Mouse (Mus musculus) embryonic facial prominence, embryonic 12.5 days (tissue): ENCODE results near the gene Tle2. TPM values are rescaled to one million over a fixed set of nuclear protein-coding genes. Genes with fewer than 3 reads are reported as not detected.

Experiments used
- ATAC-seq: fragments of 200-750 bp; cut with Nextera tagmentation; 2 replicates; pipeline ENCODE4 v1.8.0; 2017; ENCODE audit not compliant: insufficient number of reproducible peaks, insufficient read depth, low FRiP score, low TSS enrichment
- H3K27ac ChIP-seq: fragments of 300-500 bp; sonication (generic); 2 replicates; pipeline ENCODE4 v1.5.1; 2016; ENCODE audit warnings: mild to moderate bottlenecking
- H3K27me3 ChIP-seq: fragments of 300-500 bp; sonication (generic); 2 replicates; pipeline ENCODE4 v1.6.1; 2016; ENCODE audit warnings: mild to moderate bottlenecking, moderate library complexity
- H3K36me3 ChIP-seq: fragments of 300-500 bp; sonication (generic); 2 replicates; pipeline ENCODE4 v1.6.1; 2016; ENCODE audit warnings: mild to moderate bottlenecking
- H3K4me1 ChIP-seq: fragments of 300-500 bp; sonication (generic); 2 replicates; pipeline ENCODE4 v1.6.1; 2016
- H3K4me2 ChIP-seq: fragments of 300-500 bp; sonication (generic); replicated peaks from 2 replicates; pipeline ENCODE4 v1.6.1; 2016; ENCODE audit warnings: mild to moderate bottlenecking, moderate library complexity
- H3K4me3 ChIP-seq: fragments of 300-500 bp; sonication (generic); 2 replicates; pipeline ENCODE4 v1.5.1; 2016; ENCODE audit warnings: mild to moderate bottlenecking
- H3K9ac ChIP-seq: fragments of 300-500 bp; sonication (generic); 2 replicates; pipeline ENCODE4 v1.6.1; 2016; ENCODE audit warnings: mild to moderate bottlenecking, moderate library complexity
- H3K9me3 ChIP-seq: fragments of 300-500 bp; sonication (generic); 2 replicates; pipeline ENCODE4 v1.6.1; 2016; ENCODE audit warnings: mild to moderate bottlenecking, moderate library complexity
- WGBS: fragments of 180-500 bp; shearing (Covaris S2); methylation state at CpG from one replicate; pipeline ENCODE4 v1.1.7; 2016; 5-methylcytosine and 5-hydroxymethylcytosine counted together
- polyA plus RNA-seq: library from polyadenylated mRNA; unstranded; fragments of >200 nt; fragmentation: Nextera tagmentation; extraction: Ambion mirVana; gene quantifications from 2 replicates; pipeline ENCODE4 v1.2.1, GENCODE M21; 2016

The Tle2 gene
- polyA plus RNA-seq, 1 experiment from 2014 or later = 59.2 TPM

GRCm38 (mm10) chr10:81557491-81557890 lies 16.9 kb upstream of the Tle2 start:
- no peak for ATAC-seq
- Histone ChIP-seq H3K4me1 (peaks cover 21% of the 10 kb centered on the region), H3K9ac (no peak overlapping the region), H3K36me3 (peaks cover 7% of the 10 kb centered on the region), H3K4me3 (no peak overlapping the region), H3K9me3 (no peaks in the 10 kb centered on the region), H3K4me2 (no peak overlapping the region), H3K27ac (no peak overlapping the region), H3K27me3 (no peaks in the 10 kb centered on the region)
- 31% methylated on average over 1 of the region's 1 CpGs for WGBS

GRCm38 (mm10) chr10:81559163-81559626 lies 15.2 kb upstream of the Tle2 start, which contains the start of gene Aes:
TSS of gene Aes (plus strand) at chr10:81559488.
- no peaks in the 10 kb centered on the region for H3K27me3 ChIP-seq
- WGBS = under 1% methylated on average over 26 of the region's 53 CpGs
- H3K27ac ChIP-seq = peak within 1 kb of the TSS; percentile 93
- 0 out of 2 replicates have a peak, but pooled peaks have one; percentile 12 for ATAC-seq
- peak within 1 kb of the TSS; percentile 96 for H3K4me3 ChIP-seq
- no peaks in the 10 kb centered on the region for H3K9me3 ChIP-seq
- H3K4me2 ChIP-seq = peak within 1 kb of the TSS; percentile 91
- H3K4me1 ChIP-seq = peaks cover 39% of the 10 kb centered on the region
- peaks cover 12% of the 10 kb centered on the region for H3K36me3 ChIP-seq
- H3K9ac ChIP-seq = peak within 1 kb of the TSS; percentile 98

GRCm38 (mm10) chr10:81559627-81560539 lies 14.5 kb upstream of the Tle2 start:
- no peak for ATAC-seq
- Histone ChIP-seq H3K9ac (peak overlapping the region; percentile 98), H3K4me3 (peak overlapping the region; percentile 96), H3K4me2 (peak overlapping the region; percentile 91), H3K27ac (peak overlapping the region; percentile 93), H3K36me3 (peaks cover 15% of the 10 kb centered on the region), H3K4me1 (peaks cover 45% of the 10 kb centered on the region), H3K9me3 (no peaks in the 10 kb centered on the region), H3K27me3 (no peaks in the 10 kb centered on the region)
- WGBS = 1% methylated on average over 32 of the region's 36 CpGs

GRCm38 (mm10) chr10:81560719-81561459 lies 13.5 kb upstream of the Tle2 start:
- no peaks in the 10 kb centered on the region for H3K27me3 ChIP-seq
- H3K4me2 ChIP-seq = peak overlapping the region; percentile 91
- H3K4me3 ChIP-seq = peak overlapping the region; percentile 96
- peak overlapping the region; percentile 98 for H3K9ac ChIP-seq
- ATAC-seq = no peak
- 11% methylated on average over 16 of the region's 16 CpGs for WGBS
- H3K9me3 ChIP-seq = no peaks in the 10 kb centered on the region
- H3K27ac ChIP-seq = peak overlapping the region; percentile 93
- H3K36me3 ChIP-seq = peaks cover 25% of the 10 kb centered on the region
- H3K4me1 ChIP-seq = peaks cover 54% of the 10 kb centered on the region

GRCm38 (mm10) chr10:81562411-81562810 lies 11.9 kb upstream of the Tle2 start:
- Histone ChIP-seq H3K27me3 (no peaks in the 10 kb centered on the region), H3K27ac (no peak overlapping the region), H3K9ac (no peak overlapping the region), H3K4me2 (no peak overlapping the region), H3K4me3 (no peak overlapping the region), H3K36me3 (peaks cover 38% of the 10 kb centered on the region), H3K9me3 (no peaks in the 10 kb centered on the region), H3K4me1 (peaks cover 57% of the 10 kb centered on the region)
- WGBS = 76% methylated on average over 6 of the region's 6 CpGs
- ATAC-seq = no peak

- Histone ChIP-seq H3K9ac (no peak overlapping the region), H3K4me2 (peak overlapping the region; percentile 42; the same call in 1 of the 2 replicates), H3K36me3 (peaks cover 38% of the 10 kb centered on the region), H3K4me3 (0 out of 2 replicates have a peak overlapping the region, but pooled peaks have one; percentile 16), H3K27ac (peak overlapping the region; percentile 51; the same call in 1 of the 2 replicates), H3K4me1 (peaks cover 67% of the 10 kb centered on the region), H3K9me3 (no peaks in the 10 kb centered on the region), H3K27me3 (no peaks in the 10 kb centered on the region)
- WGBS = 18% methylated on average over 6 of the region's 6 CpGs
- ATAC-seq = no peak
These were observed 10.9 kb upstream of the Tle2 start for GRCm38 (mm10) chr10:81563481-81563880.

GRCm38 (mm10) chr10:81564216-81564615 lies 10.1 kb upstream of the Tle2 start:
- Histone ChIP-seq H3K4me2 (peak overlapping the region; percentile 42), H3K9me3 (no peaks in the 10 kb centered on the region), H3K27me3 (no peaks in the 10 kb centered on the region), H3K4me1 (peaks cover 70% of the 10 kb centered on the region), H3K27ac (peak overlapping the region; percentile 72), H3K36me3 (peaks cover 38% of the 10 kb centered on the region), H3K4me3 (peak overlapping the region; percentile 16), H3K9ac (peak overlapping the region; percentile 37; the same call in 1 of the 2 replicates)
- 5% methylated on average over 10 of the region's 10 CpGs for WGBS
- no peak for ATAC-seq

GRCm38 (mm10) chr10:81564734-81565133 lies 9.6 kb upstream of the Tle2 start:
- Histone ChIP-seq H3K4me3 (no peak overlapping the region), H3K9me3 (no peaks in the 10 kb centered on the region), H3K36me3 (peaks cover 38% of the 10 kb centered on the region), H3K27ac (peak overlapping the region; percentile 38; the same call in 1 of the 2 replicates), H3K4me1 (peaks cover 75% of the 10 kb centered on the region), H3K27me3 (no peaks in the 10 kb centered on the region), H3K4me2 (no peak overlapping the region), H3K9ac (no peak overlapping the region)
- ATAC-seq = no peak
- WGBS = 9% methylated on average over 10 of the region's 10 CpGs

- Histone ChIP-seq H3K9me3 (no peaks in the 10 kb centered on the region), H3K4me1 (peaks cover 83% of the 10 kb centered on the region), H3K27me3 (no peaks in the 10 kb centered on the region), H3K4me3 (no peak overlapping the region), H3K27ac (no peak overlapping the region), H3K9ac (no peak overlapping the region), H3K36me3 (peaks cover 38% of the 10 kb centered on the region), H3K4me2 (no peak overlapping the region; the same call in 1 of the 2 replicates)
- no peak for ATAC-seq
- 28% methylated on average over 20 of the region's 20 CpGs for WGBS
These were observed 8.8 kb upstream of the Tle2 start for GRCm38 (mm10) chr10:81565257-81566228.

GRCm38 (mm10) chr10:81568381-81569191 lies 5.8 kb upstream of the Tle2 start:
- Histone ChIP-seq H3K36me3 (peaks cover 31% of the 10 kb centered on the region), H3K4me2 (peak overlapping the region; percentile 40), H3K9me3 (no peaks in the 10 kb centered on the region), H3K4me3 (no peak overlapping the region), H3K9ac (0 out of 2 replicates have a peak overlapping the region, but pooled peaks have one; percentile 8), H3K27me3 (0 out of 2 replicates have a peak, but pooled peaks cover 3% of the 10 kb centered on the region), H3K27ac (peak overlapping the region; percentile 93), H3K4me1 (peaks cover 75% of the 10 kb centered on the region)
- 8% methylated on average over 15 of the region's 16 CpGs for WGBS
- 0 out of 2 replicates have a peak, but pooled peaks have one; percentile 0 for ATAC-seq
